Mouse (Mus musculus): Measurements from ENCODE around the gene Ppfibp1. TPM values are rescaled to one million over a fixed set of nuclear protein-coding genes. Genes with fewer than 3 reads are reported as not detected.

The Ppfibp1 gene
- polyA plus RNA-seq, 1 experiment from 2014 or later: 62.7 TPM

DNA sequence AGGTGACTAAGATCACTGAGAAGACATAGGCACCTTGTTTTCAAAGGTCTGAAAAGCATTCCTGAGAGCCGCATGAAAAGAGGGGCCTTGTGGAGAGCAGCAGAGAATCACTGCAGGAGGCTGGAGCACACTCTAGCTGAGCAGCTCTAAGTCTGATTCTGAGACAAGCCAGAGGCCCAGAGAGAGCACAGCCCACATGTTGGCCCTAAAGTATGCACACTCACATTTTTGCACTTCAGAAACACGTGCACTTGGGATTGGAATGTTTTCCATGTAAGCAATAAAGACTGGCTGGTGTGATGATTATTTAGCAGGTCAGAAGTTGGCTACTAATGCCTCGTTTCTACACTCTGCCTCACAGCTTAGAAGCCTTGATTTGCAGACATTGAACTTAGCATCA is 91.7 kb downstream of the Ppfibp1 start:
- ATAC-seq (ENCODE audit: insufficient number of reproducible peaks, insufficient read depth, low FRiP score, low read depth): peak; percentile 74
- Histone ChIP-seq H3K9ac (ENCODE audit: low read length) (peak overlapping the region; percentile 55), H3K4me3 (ENCODE audit: control insufficient read depth in 1 of 2, insufficient read depth in 1 of 2, low read depth in 1 of 2, low read length in 2 of 2) (no peak overlapping the region), H3K4me2 (ENCODE audit: low read length) (peak overlapping the region; percentile 31), H3K27ac (replicated peaks in 1 of 2; ENCODE audit: control insufficient read depth in 1 of 2, insufficient read depth in 1 of 2, low read depth in 2 of 2, low read length in 2 of 2) (peak overlapping the region; percentile 95 to 97), H3K36me3 (ENCODE audit: control insufficient read depth, insufficient read depth, low read length) (peaks cover 41% of the 10 kb centered on the region), H3K4me1 (ENCODE audit: control insufficient read depth in 2 of 2, insufficient read depth in 2 of 2, low read length in 2 of 2) (peaks cover 21 to 48% of the 10 kb centered on the region in 2 experiments), H3K9me3 (ENCODE audit: control insufficient read depth, low read length) (no peaks in the 10 kb centered on the region), H3K27me3 (ENCODE audit: control insufficient read depth, insufficient read depth, low read length) (no peaks in the 10 kb centered on the region)
- WGBS: 22% methylated on average over 3 of the region's 3 CpGs

DNA sequence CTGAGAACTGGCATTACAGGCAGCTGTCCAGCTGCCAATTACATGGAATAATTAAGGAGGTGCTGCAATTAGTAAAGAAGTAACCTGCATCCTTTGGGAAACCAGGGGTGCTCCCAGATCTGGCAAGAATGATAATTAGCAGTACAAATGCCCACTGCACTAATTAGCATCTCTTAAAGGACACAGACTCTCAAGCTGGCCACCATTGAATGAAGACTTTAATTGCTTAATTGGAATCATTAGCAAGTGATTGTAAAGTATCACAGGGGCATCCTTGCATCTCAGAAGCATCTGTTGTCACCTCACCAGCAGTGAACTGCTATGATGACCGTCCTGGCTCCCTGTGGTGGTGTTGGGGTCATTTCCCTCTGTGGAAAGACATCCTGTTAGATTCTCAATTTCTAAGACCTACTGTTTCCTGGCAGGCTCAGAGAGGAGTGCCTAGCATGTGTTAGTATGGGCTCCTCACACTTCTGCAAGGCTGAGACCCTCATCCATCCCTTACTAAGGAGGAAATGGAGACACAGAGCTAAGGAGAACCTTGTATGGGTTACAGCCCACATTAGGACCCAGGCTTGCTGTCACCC is 93.1 kb downstream of the Ppfibp1 start:
- 64% methylated on average over 1 of the region's 1 CpGs for WGBS
- H3K4me3 ChIP-seq (ENCODE audit: control insufficient read depth in 1 of 2, insufficient read depth in 1 of 2, low read depth in 1 of 2, low read length in 2 of 2): no peak overlapping the region

GRCm38 (mm10) chr6:146984569-146984968 is 96.3 kb downstream of the Ppfibp1 start:
- Histone ChIP-seq H3K27ac (replicated peaks in 1 of 2; ENCODE audit: control insufficient read depth in 1 of 2, insufficient read depth in 1 of 2, low read depth in 2 of 2, low read length in 2 of 2) (peak overlapping the region in 1 of 2 experiments; percentile 58; a peak in 2 of 4 replicates), H3K4me1 (ENCODE audit: control insufficient read depth in 2 of 2, insufficient read depth in 2 of 2, low read length in 2 of 2) (peaks cover 11 to 40% of the 10 kb centered on the region in 2 experiments), H3K36me3 (ENCODE audit: control insufficient read depth, insufficient read depth, low read length) (peaks cover 19% of the 10 kb centered on the region), H3K27me3 (ENCODE audit: control insufficient read depth, insufficient read depth, low read length) (no peaks in the 10 kb centered on the region), H3K9me3 (ENCODE audit: control insufficient read depth, low read length) (no peaks in the 10 kb centered on the region), H3K4me2 (ENCODE audit: low read length) (no peak overlapping the region), H3K4me3 (ENCODE audit: control insufficient read depth in 1 of 2, insufficient read depth in 1 of 2, low read depth in 1 of 2, low read length in 2 of 2) (no peak overlapping the region), H3K9ac (ENCODE audit: low read length) (no peak overlapping the region)
- WGBS: 39% methylated on average over 3 of the region's 3 CpGs
- ATAC-seq (ENCODE audit: insufficient number of reproducible peaks, insufficient read depth, low FRiP score, low read depth): peak; percentile 58; the same call in 1 of the 2 replicates

More for the DNA sequence above, 93.1 kb downstream of the Ppfibp1 start:
- Histone ChIP-seq H3K4me2 (ENCODE audit: low read length) (no peak overlapping the region), H3K27me3 (ENCODE audit: control insufficient read depth, insufficient read depth, low read length) (no peaks in the 10 kb centered on the region), H3K4me1 (ENCODE audit: control insufficient read depth in 2 of 2, insufficient read depth in 2 of 2, low read length in 2 of 2) (peaks cover 20 to 47% of the 10 kb centered on the region in 2 experiments), H3K9me3 (ENCODE audit: control insufficient read depth, low read length) (no peaks in the 10 kb centered on the region), H3K27ac (replicated peaks in 1 of 2; ENCODE audit: control insufficient read depth in 1 of 2, insufficient read depth in 1 of 2, low read depth in 2 of 2, low read length in 2 of 2) (no peak overlapping the region), H3K9ac (ENCODE audit: low read length) (no peak overlapping the region), H3K36me3 (ENCODE audit: control insufficient read depth, insufficient read depth, low read length) (peaks cover 39% of the 10 kb centered on the region)
- ATAC-seq (ENCODE audit: insufficient number of reproducible peaks, insufficient read depth, low FRiP score, low read depth): no peak

DNA sequence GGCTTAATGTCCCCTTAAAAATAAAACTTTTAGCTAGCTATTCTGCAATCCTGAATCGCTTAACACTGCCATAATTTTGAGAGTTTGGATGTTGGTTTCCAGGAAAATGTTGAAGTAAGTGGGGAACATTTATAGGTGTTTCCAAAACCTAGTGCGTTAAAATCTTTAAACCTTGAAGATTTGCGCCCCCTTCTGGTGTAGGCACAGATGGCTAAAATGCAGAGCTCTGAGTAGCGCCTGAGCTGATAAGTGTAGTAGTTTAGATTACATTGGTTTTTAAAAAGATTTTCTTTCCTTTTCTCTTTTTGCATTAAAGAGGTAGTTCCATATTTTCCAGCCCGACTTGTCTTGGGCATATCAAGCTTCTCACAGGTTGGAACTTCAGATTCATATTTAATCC is 105.9 kb downstream of the Ppfibp1 start:
- Histone ChIP-seq H3K36me3 (ENCODE audit: control insufficient read depth, insufficient read depth, low read length) (peaks cover 51% of the 10 kb centered on the region), H3K27ac (replicated peaks in 1 of 2; ENCODE audit: control insufficient read depth in 1 of 2, insufficient read depth in 1 of 2, low read depth in 2 of 2, low read length in 2 of 2) (no peak overlapping the region), H3K9me3 (ENCODE audit: control insufficient read depth, low read length) (no peaks in the 10 kb centered on the region), H3K9ac (ENCODE audit: low read length) (no peak overlapping the region), H3K4me3 (ENCODE audit: control insufficient read depth in 1 of 2, insufficient read depth in 1 of 2, low read depth in 1 of 2, low read length in 2 of 2) (no peak overlapping the region), H3K4me1 (ENCODE audit: control insufficient read depth in 2 of 2, insufficient read depth in 2 of 2, low read length in 2 of 2) (peaks cover 12 to 15% of the 10 kb centered on the region in 2 experiments; a peak in 3 of 4 replicates), H3K27me3 (ENCODE audit: control insufficient read depth, insufficient read depth, low read length) (no peaks in the 10 kb centered on the region), H3K4me2 (ENCODE audit: low read length) (no peak overlapping the region)
- no peak for ATAC-seq (ENCODE audit: insufficient number of reproducible peaks, insufficient read depth, low FRiP score, low read depth)
- 49% methylated on average over 5 of the region's 5 CpGs for WGBS

GRCm38 (mm10) chr6:146995391-146995790 is 107.1 kb downstream of the Ppfibp1 start:
- WGBS: 77% methylated on average over 2 of the region's 2 CpGs
- H3K4me3 ChIP-seq (ENCODE audit: control insufficient read depth in 1 of 2, insufficient read depth in 1 of 2, low read depth in 1 of 2, low read length in 2 of 2): no peak overlapping the region
- H3K9me3 ChIP-seq (ENCODE audit: control insufficient read depth, low read length): no peaks in the 10 kb centered on the region
- peaks cover 59% of the 10 kb centered on the region for H3K36me3 ChIP-seq (ENCODE audit: control insufficient read depth, insufficient read depth, low read length)
- H3K4me2 ChIP-seq (ENCODE audit: low read length): no peak overlapping the region
- H3K27ac ChIP-seq (replicated peaks in 1 of 2; ENCODE audit: control insufficient read depth in 1 of 2, insufficient read depth in 1 of 2, low read depth in 2 of 2, low read length in 2 of 2): no peak overlapping the region
- H3K9ac ChIP-seq (ENCODE audit: low read length): no peak overlapping the region
- H3K4me1 ChIP-seq (ENCODE audit: control insufficient read depth in 2 of 2, insufficient read depth in 2 of 2, low read length in 2 of 2): peaks cover 11 to 12% of the 10 kb centered on the region in 2 experiments; a peak in 3 of 4 replicates
- ATAC-seq (ENCODE audit: insufficient number of reproducible peaks, insufficient read depth, low FRiP score, low read depth): no peak
- H3K27me3 ChIP-seq (ENCODE audit: control insufficient read depth, insufficient read depth, low read length): no peaks in the 10 kb centered on the region

DNA sequence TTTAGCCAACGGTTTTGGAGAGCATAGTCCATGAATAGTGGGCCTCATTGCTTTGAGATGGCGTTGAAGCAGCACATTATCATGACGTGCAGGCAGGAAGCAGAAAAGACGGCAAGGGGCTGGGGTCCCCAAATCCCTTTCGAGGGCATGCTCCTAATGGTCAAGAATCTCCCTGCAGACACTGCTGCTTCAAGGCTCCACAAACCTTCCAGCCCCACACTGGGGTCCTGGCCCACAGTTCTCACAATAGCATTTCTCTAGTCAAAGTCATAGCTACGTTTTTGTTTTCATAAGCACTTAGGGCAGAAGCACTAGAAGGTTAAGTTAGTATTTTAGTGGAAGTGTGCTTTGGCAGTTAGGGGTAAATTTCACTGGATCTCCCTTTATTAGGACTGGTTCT is 107.6 kb downstream of the Ppfibp1 start:
- no peak overlapping the region for H3K4me2 ChIP-seq (ENCODE audit: low read length)
- H3K4me1 ChIP-seq (ENCODE audit: control insufficient read depth in 2 of 2, insufficient read depth in 2 of 2, low read length in 2 of 2): peaks cover 11 to 12% of the 10 kb centered on the region in 2 experiments; a peak in 3 of 4 replicates
- H3K27ac ChIP-seq (replicated peaks in 1 of 2; ENCODE audit: control insufficient read depth in 1 of 2, insufficient read depth in 1 of 2, low read depth in 2 of 2, low read length in 2 of 2): no peak overlapping the region
- no peak for ATAC-seq (ENCODE audit: insufficient number of reproducible peaks, insufficient read depth, low FRiP score, low read depth)
- H3K4me3 ChIP-seq (ENCODE audit: control insufficient read depth in 1 of 2, insufficient read depth in 1 of 2, low read depth in 1 of 2, low read length in 2 of 2): no peak overlapping the region
- no peaks in the 10 kb centered on the region for H3K27me3 ChIP-seq (ENCODE audit: control insufficient read depth, insufficient read depth, low read length)
- peaks cover 59% of the 10 kb centered on the region for H3K36me3 ChIP-seq (ENCODE audit: control insufficient read depth, insufficient read depth, low read length)
- WGBS: 78% methylated on average over 6 of the region's 6 CpGs
- no peaks in the 10 kb centered on the region for H3K9me3 ChIP-seq (ENCODE audit: control insufficient read depth, low read length)
- H3K9ac ChIP-seq (ENCODE audit: low read length): no peak overlapping the region

DNA sequence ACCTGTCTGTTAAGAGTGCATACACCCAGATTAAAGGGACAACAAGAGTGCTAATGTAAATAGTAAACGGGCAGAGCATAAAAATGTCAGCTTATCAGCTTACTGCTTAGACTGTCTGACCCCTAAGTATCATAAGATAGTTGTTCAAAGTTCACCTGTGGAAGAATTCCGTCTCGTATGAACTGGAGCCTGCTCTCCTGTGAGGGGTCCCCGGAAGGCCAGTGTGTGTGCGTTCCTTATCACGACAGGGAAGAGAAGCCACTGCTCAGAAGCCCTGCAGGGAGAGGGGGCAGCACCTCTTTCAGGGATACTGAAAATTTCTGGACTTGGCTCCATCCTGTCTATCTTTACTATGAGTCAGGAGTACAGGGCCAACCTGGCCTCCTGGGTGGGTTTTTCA is 108.7 kb downstream of the Ppfibp1 start:
- Histone ChIP-seq H3K36me3 (ENCODE audit: control insufficient read depth, insufficient read depth, low read length) (peaks cover 64% of the 10 kb centered on the region), H3K27me3 (ENCODE audit: control insufficient read depth, insufficient read depth, low read length) (no peaks in the 10 kb centered on the region), H3K9me3 (ENCODE audit: control insufficient read depth, low read length) (no peaks in the 10 kb centered on the region), H3K4me3 (ENCODE audit: control insufficient read depth in 1 of 2, insufficient read depth in 1 of 2, low read depth in 1 of 2, low read length in 2 of 2) (no peak overlapping the region), H3K4me1 (ENCODE audit: control insufficient read depth in 2 of 2, insufficient read depth in 2 of 2, low read length in 2 of 2) (peaks cover 11% of the 10 kb centered on the region in 2 experiments; a peak in 3 of 4 replicates), H3K27ac (replicated peaks in 1 of 2; ENCODE audit: control insufficient read depth in 1 of 2, insufficient read depth in 1 of 2, low read depth in 2 of 2, low read length in 2 of 2) (no peak overlapping the region), H3K9ac (ENCODE audit: low read length) (no peak overlapping the region), H3K4me2 (ENCODE audit: low read length) (no peak overlapping the region)
- 55% methylated on average over 6 of the region's 6 CpGs for WGBS
- no peak for ATAC-seq (ENCODE audit: insufficient number of reproducible peaks, insufficient read depth, low FRiP score, low read depth)

- no peaks in the 10 kb centered on the region for H3K4me1 ChIP-seq (ENCODE audit: control insufficient read depth in 2 of 2, insufficient read depth in 2 of 2, low read length in 2 of 2)
- no peak for ATAC-seq (ENCODE audit: insufficient number of reproducible peaks, insufficient read depth, low FRiP score, low read depth)
- WGBS: 87% methylated on average over 4 of the region's 4 CpGs
- H3K27ac ChIP-seq (replicated peaks in 1 of 2; ENCODE audit: control insufficient read depth in 1 of 2, insufficient read depth in 1 of 2, low read depth in 2 of 2, low read length in 2 of 2): no peak overlapping the region
- H3K4me2 ChIP-seq (ENCODE audit: low read length): no peak overlapping the region
- no peaks in the 10 kb centered on the region for H3K27me3 ChIP-seq (ENCODE audit: control insufficient read depth, insufficient read depth, low read length)
- H3K9me3 ChIP-seq (ENCODE audit: control insufficient read depth, low read length): no peaks in the 10 kb centered on the region
- no peak overlapping the region for H3K9ac ChIP-seq (ENCODE audit: low read length)
- H3K36me3 ChIP-seq (ENCODE audit: control insufficient read depth, insufficient read depth, low read length): peaks cover 77% of the 10 kb centered on the region
- no peak overlapping the region for H3K4me3 ChIP-seq (ENCODE audit: control insufficient read depth in 1 of 2, insufficient read depth in 1 of 2, low read depth in 1 of 2, low read length in 2 of 2)
Observed at GRCm38 (mm10) chr6:146998710-146999109, 110.4 kb downstream of the Ppfibp1 start.

Data from heart, embryonic 14.5 days (tissue).